Mouse (Mus musculus): ENCODE measurements around the gene Sdccag8. TPM values are rescaled to one million over a fixed set of nuclear protein-coding genes. Genes with fewer than 3 reads are reported as not detected.

Gene Sdccag8
- polyA plus RNA-seq, 1 experiment from 2014 or later = 25.2 TPM

DNA sequence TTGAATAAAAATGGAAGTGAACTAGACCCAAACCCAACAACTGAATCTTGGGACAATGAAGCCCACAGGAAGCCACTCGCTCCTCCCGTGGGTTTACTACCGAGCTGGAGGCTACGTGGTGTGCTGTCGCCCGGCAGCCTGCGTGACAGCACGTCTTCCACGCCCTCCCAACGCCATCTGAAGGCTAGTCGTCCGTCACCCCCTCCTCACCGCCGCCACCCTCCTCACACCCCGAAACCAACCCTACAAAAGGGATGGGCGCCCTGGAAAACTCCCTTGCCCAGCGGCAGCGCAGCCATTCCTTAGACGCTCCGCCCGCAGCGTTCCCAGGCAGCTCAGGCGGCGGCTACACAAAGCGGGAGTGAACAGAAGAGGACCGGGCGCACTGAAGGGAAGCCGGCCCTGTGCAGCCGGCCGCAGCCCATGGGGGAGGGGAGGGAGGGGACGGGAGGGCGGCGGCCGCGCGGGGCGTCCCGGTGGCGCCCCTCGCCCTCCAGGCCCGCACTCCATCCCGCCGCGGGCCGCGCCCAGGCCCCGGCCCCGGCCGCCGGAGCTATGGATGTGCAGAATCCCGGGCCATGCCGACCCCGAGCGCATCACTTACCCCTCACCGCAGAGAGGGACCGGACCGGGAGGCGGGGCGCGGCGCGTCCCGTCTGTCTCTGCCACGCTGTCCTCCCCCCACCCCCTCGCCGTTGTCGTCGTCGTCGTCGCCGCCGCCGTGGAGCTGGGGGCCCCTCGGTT lies 996 bp upstream of the Sdccag8 start:
- no peaks in the 10 kb centered on the region for H3K27me3 ChIP-seq (ENCODE audit: control insufficient read depth, insufficient read depth, low read length)
- peak overlapping the region; percentile 100 for H3K27ac ChIP-seq
- DNase-seq (ENCODE audit: low spot score) (peak; percentile 68), ATAC-seq (ENCODE audit: low FRiP score) (peak; percentile 68)
- peaks cover 36% of the 10 kb centered on the region for H3K4me1 ChIP-seq (replicated peaks; ENCODE audit: control insufficient read depth, insufficient read depth, low read length)
- peak overlapping the region; percentile 99 for H3K9ac ChIP-seq
- WGBS = under 1% methylated on average over 68 of the region's 75 CpGs
- peak overlapping the region; percentile 95 for H3K4me3 ChIP-seq (replicated peaks; ENCODE audit: low read length)
- H3K36me3 ChIP-seq (replicated peaks; ENCODE audit: control insufficient read depth, insufficient read depth) = no peaks in the 10 kb centered on the region
- H3K4me2 ChIP-seq (replicated peaks) = peak overlapping the region; percentile 87
- no peaks in the 10 kb centered on the region for H3K9me3 ChIP-seq (ENCODE audit: control insufficient read depth, low read length)

DNA sequence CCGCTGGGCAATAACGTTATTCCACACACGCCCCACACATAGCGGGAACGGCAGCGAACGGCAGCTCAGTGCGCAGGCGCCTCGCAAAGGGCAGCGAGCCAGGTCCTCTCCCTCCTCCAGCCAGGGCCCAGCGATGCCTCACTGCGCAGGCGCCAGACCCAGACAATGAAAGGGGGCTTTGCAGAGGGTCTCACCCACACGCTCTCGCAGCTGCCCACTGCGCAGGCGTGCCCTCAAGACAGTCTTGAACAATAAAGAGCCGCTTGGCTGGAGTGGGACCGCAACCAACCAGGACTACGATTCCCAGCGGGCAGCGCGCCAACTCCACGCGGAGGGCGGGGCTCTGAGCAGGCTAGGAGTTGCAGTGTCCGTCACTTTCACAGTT lies 432 bp upstream of the Sdccag8 start, which contains the start of gene Cep170:
TSS of gene Cep170 (minus strand) at position 32 of the 385 bp plus-strand sequence.
- Histone ChIP-seq H3K4me1 (replicated peaks; ENCODE audit: control insufficient read depth, insufficient read depth, low read length) (peaks cover 31% of the 10 kb centered on the region), H3K36me3 (replicated peaks; ENCODE audit: control insufficient read depth, insufficient read depth) (no peaks in the 10 kb centered on the region), H3K9me3 (ENCODE audit: control insufficient read depth, low read length) (no peaks in the 10 kb centered on the region), H3K4me2 (replicated peaks) (peak within 1 kb of the TSS; percentile 87), H3K4me3 (replicated peaks; ENCODE audit: low read length) (peak within 1 kb of the TSS; percentile 95), H3K9ac (peak within 1 kb of the TSS; percentile 99), H3K27me3 (ENCODE audit: control insufficient read depth, insufficient read depth, low read length) (no peaks in the 10 kb centered on the region), H3K27ac (peak within 1 kb of the TSS; percentile 100)
- ATAC-seq (ENCODE audit: low FRiP score) = peak; percentile 95
- DNase-seq (ENCODE audit: low spot score) = peak; percentile 100
- WGBS = under 1% methylated on average over 28 of the region's 28 CpGs

DNA sequence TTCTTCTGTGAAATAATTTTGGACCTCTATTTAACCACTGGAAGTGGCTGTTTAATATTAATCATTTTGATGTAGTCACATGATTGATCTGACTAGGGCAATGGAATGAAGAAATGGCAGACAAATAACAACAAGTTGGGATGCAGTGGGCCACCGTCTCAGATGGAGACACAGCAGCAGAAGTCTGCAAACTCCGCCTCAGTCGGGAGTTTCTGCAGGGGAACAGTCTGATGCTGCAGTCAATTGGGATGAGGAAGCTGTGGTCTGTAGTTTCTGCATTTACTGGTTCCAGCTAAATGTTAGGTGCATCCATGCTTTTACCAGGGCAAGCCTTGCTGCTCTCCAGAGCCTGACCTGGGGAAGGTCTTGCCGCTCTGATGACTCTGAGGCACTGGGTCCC lies 2.3 kb downstream of the Sdccag8 start:
- Histone ChIP-seq H3K4me2 (replicated peaks) (no peak overlapping the region), H3K4me1 (replicated peaks; ENCODE audit: control insufficient read depth, insufficient read depth, low read length) (peaks cover 6% of the 10 kb centered on the region), H3K27me3 (ENCODE audit: control insufficient read depth, insufficient read depth, low read length) (no peaks in the 10 kb centered on the region), H3K36me3 (replicated peaks; ENCODE audit: control insufficient read depth, insufficient read depth) (no peaks in the 10 kb centered on the region), H3K27ac (no peak overlapping the region), H3K4me3 (replicated peaks; ENCODE audit: low read length) (no peak overlapping the region), H3K9ac (no peak overlapping the region), H3K9me3 (ENCODE audit: control insufficient read depth, low read length) (no peaks in the 10 kb centered on the region)
- no peak for ATAC-seq (ENCODE audit: low FRiP score)
- WGBS = 85% methylated on average over 4 of the region's 4 CpGs
- DNase-seq (ENCODE audit: low spot score) = no peak

GRCm38 (mm10) chr1:176818147-176818546 lies 3.7 kb downstream of the Sdccag8 start:
- H3K36me3 ChIP-seq (replicated peaks; ENCODE audit: control insufficient read depth, insufficient read depth) = no peaks in the 10 kb centered on the region
- no peak overlapping the region for H3K27ac ChIP-seq
- H3K9ac ChIP-seq = no peak overlapping the region
- H3K27me3 ChIP-seq (ENCODE audit: control insufficient read depth, insufficient read depth, low read length) = no peaks in the 10 kb centered on the region
- 91% methylated on average over 2 of the region's 2 CpGs for WGBS
- H3K4me2 ChIP-seq (replicated peaks) = no peak overlapping the region
- no peak overlapping the region for H3K4me3 ChIP-seq (replicated peaks; ENCODE audit: low read length)
- DNase-seq (ENCODE audit: low spot score) = no peak
- H3K4me1 ChIP-seq (replicated peaks; ENCODE audit: control insufficient read depth, insufficient read depth, low read length) = no peaks in the 10 kb centered on the region; the same call in 1 of the 2 replicates
- no peaks in the 10 kb centered on the region for H3K9me3 ChIP-seq (ENCODE audit: control insufficient read depth, low read length)
- ATAC-seq (ENCODE audit: low FRiP score) = no peak

DNA sequence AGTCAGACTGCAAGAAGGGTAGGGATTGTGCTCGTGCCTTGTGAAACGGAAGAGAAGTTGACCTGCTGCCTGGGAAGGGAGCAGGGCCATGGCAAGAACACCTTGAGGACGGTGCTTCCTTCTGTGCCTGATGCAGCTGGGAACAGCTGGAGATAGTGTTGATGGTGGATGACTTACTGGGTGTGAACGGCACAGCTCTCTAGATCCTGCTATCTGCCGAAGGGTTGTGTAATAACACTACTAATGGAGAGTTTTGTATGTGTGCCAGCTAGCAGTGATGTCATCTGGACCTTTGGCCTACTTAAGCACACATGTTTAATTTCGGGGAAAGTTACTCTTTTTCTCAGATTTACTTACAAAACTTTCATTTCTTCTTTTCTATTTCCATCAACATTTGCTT lies 4.3 kb downstream of the Sdccag8 start:
- Histone ChIP-seq H3K4me2 (replicated peaks) (no peak overlapping the region), H3K4me3 (replicated peaks; ENCODE audit: low read length) (no peak overlapping the region), H3K36me3 (replicated peaks; ENCODE audit: control insufficient read depth, insufficient read depth) (no peaks in the 10 kb centered on the region), H3K27me3 (ENCODE audit: control insufficient read depth, insufficient read depth, low read length) (no peaks in the 10 kb centered on the region), H3K9me3 (ENCODE audit: control insufficient read depth, low read length) (no peaks in the 10 kb centered on the region), H3K27ac (no peak overlapping the region), H3K9ac (no peak overlapping the region), H3K4me1 (replicated peaks; ENCODE audit: control insufficient read depth, insufficient read depth, low read length) (no peaks in the 10 kb centered on the region; the same call in 1 of the 2 replicates)
- no peak for ATAC-seq (ENCODE audit: low FRiP score)
- no peak for DNase-seq (ENCODE audit: low spot score)
- 81% methylated on average over 6 of the region's 6 CpGs for WGBS

DNA sequence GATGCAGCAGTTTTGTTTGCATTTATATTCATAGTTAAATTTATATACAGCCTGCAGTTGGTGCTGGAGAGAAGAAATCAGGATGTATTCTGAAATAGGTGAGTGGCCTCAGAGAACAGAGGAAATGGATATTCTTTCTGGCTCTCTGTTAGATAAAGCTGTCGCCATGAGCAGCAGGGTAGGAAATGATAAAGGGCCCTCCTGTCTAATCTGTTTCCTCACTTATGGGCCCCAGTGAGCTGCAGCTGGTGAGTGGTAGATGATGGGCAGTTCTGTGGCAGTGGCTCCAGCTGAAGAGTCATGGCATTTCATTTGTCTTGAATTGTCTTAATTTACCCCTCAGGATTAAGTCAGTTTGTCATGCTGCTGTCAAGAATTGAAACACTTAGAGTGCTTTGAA lies 7.5 kb downstream of the Sdccag8 start:
- no peak for ATAC-seq (ENCODE audit: low FRiP score)
- H3K27me3 ChIP-seq (ENCODE audit: control insufficient read depth, insufficient read depth, low read length) = no peaks in the 10 kb centered on the region
- DNase-seq (ENCODE audit: low spot score) = no peak
- H3K27ac ChIP-seq = no peak overlapping the region
- no peaks in the 10 kb centered on the region for H3K36me3 ChIP-seq (replicated peaks; ENCODE audit: control insufficient read depth, insufficient read depth)
- 42% methylated on average over 1 of the region's 1 CpGs for WGBS
- no peaks in the 10 kb centered on the region for H3K4me1 ChIP-seq (replicated peaks; ENCODE audit: control insufficient read depth, insufficient read depth, low read length)
- H3K9me3 ChIP-seq (ENCODE audit: control insufficient read depth, low read length) = no peaks in the 10 kb centered on the region
- H3K4me2 ChIP-seq (replicated peaks) = no peak overlapping the region
- no peak overlapping the region for H3K4me3 ChIP-seq (replicated peaks; ENCODE audit: low read length)
- H3K9ac ChIP-seq = no peak overlapping the region

DNA sequence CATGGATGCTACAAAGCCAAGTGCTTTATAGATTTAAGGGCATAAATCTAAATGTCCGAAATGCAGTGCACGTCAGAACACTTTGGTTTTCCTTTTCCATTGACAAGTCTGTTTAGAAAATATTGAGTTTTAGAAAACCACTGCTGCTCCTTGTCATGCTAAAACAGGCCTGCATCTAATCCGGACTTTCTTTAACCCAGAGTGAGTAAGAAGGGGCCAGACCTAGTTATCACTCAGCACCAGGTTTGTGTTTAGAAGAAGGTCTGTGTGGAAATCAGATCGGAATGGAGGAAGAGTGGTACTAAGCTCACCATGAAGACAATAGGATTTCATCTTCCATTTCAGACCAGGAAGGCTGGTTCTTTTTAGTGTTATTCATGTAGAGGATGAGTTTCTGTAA lies 8.5 kb downstream of the Sdccag8 start:
- Histone ChIP-seq H3K27ac (no peak overlapping the region), H3K9ac (no peak overlapping the region), H3K36me3 (replicated peaks; ENCODE audit: control insufficient read depth, insufficient read depth) (no peaks in the 10 kb centered on the region), H3K4me2 (replicated peaks) (no peak overlapping the region), H3K27me3 (ENCODE audit: control insufficient read depth, insufficient read depth, low read length) (no peaks in the 10 kb centered on the region), H3K9me3 (ENCODE audit: control insufficient read depth, low read length) (no peaks in the 10 kb centered on the region), H3K4me3 (replicated peaks; ENCODE audit: low read length) (no peak overlapping the region), H3K4me1 (replicated peaks; ENCODE audit: control insufficient read depth, insufficient read depth, low read length) (no peaks in the 10 kb centered on the region)
- WGBS = 90% methylated on average over 4 of the region's 4 CpGs
- ATAC-seq (ENCODE audit: low FRiP score) = no peak
- no peak for DNase-seq (ENCODE audit: low spot score)

- no peaks in the 10 kb centered on the region for H3K27me3 ChIP-seq (ENCODE audit: control insufficient read depth, insufficient read depth, low read length)
- H3K4me3 ChIP-seq (replicated peaks; ENCODE audit: low read length) = no peak overlapping the region
- no peak overlapping the region for H3K9ac ChIP-seq
- H3K9me3 ChIP-seq (ENCODE audit: control insufficient read depth, low read length) = no peaks in the 10 kb centered on the region
- no peak overlapping the region for H3K27ac ChIP-seq
- DNase-seq (ENCODE audit: low spot score) (no peak), ATAC-seq (ENCODE audit: low FRiP score) (no peak)
- no peak overlapping the region for H3K4me2 ChIP-seq (replicated peaks)
- 89% methylated on average over 8 of the region's 8 CpGs for WGBS
- H3K4me1 ChIP-seq (replicated peaks; ENCODE audit: control insufficient read depth, insufficient read depth, low read length) = no peaks in the 10 kb centered on the region
- H3K36me3 ChIP-seq (replicated peaks; ENCODE audit: control insufficient read depth, insufficient read depth) = no peaks in the 10 kb centered on the region
Observed at GRCm38 (mm10) chr1:176823889-176824288, 9.4 kb downstream of the Sdccag8 start.

DNA sequence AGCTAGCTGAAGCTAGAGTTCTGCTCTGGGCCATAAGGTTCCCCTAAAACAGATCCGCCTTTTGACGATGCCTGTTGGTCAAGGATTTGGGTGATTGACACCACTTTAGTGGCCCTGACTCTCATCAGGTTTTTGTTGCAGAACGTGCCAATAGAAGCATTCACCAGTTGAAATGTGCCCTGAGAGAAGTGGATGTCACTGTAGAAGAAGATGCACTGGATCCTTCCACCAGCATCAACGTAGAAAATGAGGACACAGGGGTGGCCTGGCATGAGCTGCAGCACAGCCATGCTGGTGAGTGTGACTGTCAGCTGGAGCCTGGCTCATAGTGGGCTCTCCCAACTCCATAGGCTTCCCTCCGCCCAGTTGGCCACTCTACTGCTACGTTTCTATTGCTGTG lies 10.2 kb downstream of the Sdccag8 start:
- ATAC-seq (ENCODE audit: low FRiP score) = no peak
- 79% methylated on average over 6 of the region's 6 CpGs for WGBS
- no peaks in the 10 kb centered on the region for H3K9me3 ChIP-seq (ENCODE audit: control insufficient read depth, low read length)
- no peak overlapping the region for H3K9ac ChIP-seq
- no peaks in the 10 kb centered on the region for H3K36me3 ChIP-seq (replicated peaks; ENCODE audit: control insufficient read depth, insufficient read depth)
- no peaks in the 10 kb centered on the region for H3K27me3 ChIP-seq (ENCODE audit: control insufficient read depth, insufficient read depth, low read length)
- DNase-seq (ENCODE audit: low spot score) = no peak
- no peak overlapping the region for H3K4me2 ChIP-seq (replicated peaks)
- H3K4me1 ChIP-seq (replicated peaks; ENCODE audit: control insufficient read depth, insufficient read depth, low read length) = no peaks in the 10 kb centered on the region
- H3K4me3 ChIP-seq (replicated peaks; ENCODE audit: low read length) = no peak overlapping the region
- no peak overlapping the region for H3K27ac ChIP-seq

- no peak overlapping the region for H3K9ac ChIP-seq
- no peak for DNase-seq (ENCODE audit: low spot score)
- no peak overlapping the region for H3K4me2 ChIP-seq (replicated peaks)
- H3K27ac ChIP-seq = no peak overlapping the region
- H3K4me1 ChIP-seq (replicated peaks; ENCODE audit: control insufficient read depth, insufficient read depth, low read length) = no peaks in the 10 kb centered on the region
- no peaks in the 10 kb centered on the region for H3K36me3 ChIP-seq (replicated peaks; ENCODE audit: control insufficient read depth, insufficient read depth)
- ATAC-seq (ENCODE audit: low FRiP score) = no peak
- no peaks in the 10 kb centered on the region for H3K9me3 ChIP-seq (ENCODE audit: control insufficient read depth, low read length)
- 83% methylated on average over 4 of the region's 4 CpGs for WGBS
- H3K4me3 ChIP-seq (replicated peaks; ENCODE audit: low read length) = no peak overlapping the region
- no peaks in the 10 kb centered on the region for H3K27me3 ChIP-seq (ENCODE audit: control insufficient read depth, insufficient read depth, low read length)
Observed at GRCm38 (mm10) chr1:176825084-176825483, 10.6 kb downstream of the Sdccag8 start.

Data from hindbrain, embryonic 14.5 days (tissue).